Mouse (Mus musculus) megakaryocyte, embryonic 14.5 days (primary cell): ENCODE measurements around the gene Tmc3.

Experiments used
- FLI1 ChIP-seq: IDR thresholded peaks from 2 replicates; pipeline ENCODE4 v1.6.1; 2012; ENCODE audit warnings: low read length, inconsistent platforms, mixed read lengths
- GATA1 ChIP-seq: IDR thresholded peaks from 3 replicates; pipeline ENCODE4 v1.6.1; 2012; ENCODE audit warnings: mixed read lengths, low read length, inconsistent platforms, borderline replicate concordance

GRCm38 (mm10) chr7:83652498-83652897 lies 67.8 kb downstream of the Tmc3 start:
- TF ChIP-seq GATA1: no peak
- TF ChIP-seq FLI1: no peak
